Comparison of ENCODE assay signal across 9 mouse cellular contexts in the genomic region with DNA sequence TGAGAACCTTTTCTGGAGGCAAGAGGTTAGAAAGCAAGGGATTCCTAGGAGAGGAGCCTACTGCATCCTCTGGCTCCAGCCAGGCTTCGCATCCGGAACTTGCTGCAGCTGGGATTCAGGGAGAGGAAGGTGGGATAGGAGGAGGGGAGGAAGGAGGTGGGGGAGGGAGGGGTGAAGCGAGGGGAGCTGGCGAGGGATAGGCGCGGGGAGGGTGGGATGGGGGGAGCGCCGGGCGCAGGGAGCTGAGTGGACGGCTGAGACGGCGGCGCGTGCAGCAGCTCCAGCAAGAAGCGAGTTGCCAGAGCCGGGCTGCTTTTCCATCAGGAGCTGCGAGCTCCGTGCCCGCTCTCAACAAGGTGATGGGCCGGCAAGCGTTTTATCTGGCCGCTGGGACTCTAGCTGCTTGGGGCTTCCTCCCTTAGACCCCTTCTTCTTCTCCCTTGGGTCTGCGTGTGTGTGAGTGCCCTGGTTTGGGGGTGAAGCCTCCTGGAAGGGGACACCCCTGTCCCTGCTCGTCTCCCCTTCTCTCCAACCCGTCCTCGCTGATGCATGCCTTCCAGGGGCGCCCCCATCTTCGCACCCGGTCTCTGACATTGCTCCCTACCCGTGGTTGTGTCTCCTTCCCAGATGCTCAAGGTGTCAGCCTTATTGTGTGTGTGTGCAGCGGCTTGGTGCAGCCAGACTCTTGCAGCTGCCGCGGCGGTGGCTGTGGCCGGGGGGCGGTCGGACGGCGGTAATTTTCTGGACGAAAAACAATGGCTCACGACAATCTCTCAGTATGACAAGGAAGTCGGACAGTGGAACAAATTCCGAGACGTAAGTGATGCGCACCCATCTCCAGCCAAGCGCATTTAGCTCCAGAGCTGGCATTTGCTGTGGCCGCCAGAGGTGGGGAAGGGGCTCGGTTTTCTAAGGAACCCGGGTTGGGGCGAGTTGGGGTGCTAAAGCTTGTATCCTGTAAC. TPM values are rescaled to one million over a fixed set of nuclear protein-coding genes. Genes with fewer than 3 reads are reported as not detected.
DNase-seq lines count a peak whose midpoint lies in the region; ATAC-seq lines count a peak whose summit lies in the region.
"Had no signal": no experiment of that assay in that cellular context is flagged by ENCODE, and none has a peak within 500 bp of the region (broad histone marks: within the 10 kb centered on the region; RNA-seq: fewer than 3 reads in every experiment).

No protein-coding gene starts in this region.

- H3K27me3 ChIP-seq in embryonic facial prominence, embryonic 15.5 days, result 0 out of 2 replicates have a peak, but pooled peaks cover 3% of the 10 kb centered on the region
- no peaks in the 10 kb centered on the region for H3K27me3 ChIP-seq in intestine, embryonic 16.5 days (replicated peaks; ENCODE audit: control insufficient read depth, insufficient read depth, low read length)
- H3K27me3 ChIP-seq in liver, embryonic 11.5 days (replicated peaks; ENCODE audit: control insufficient read depth, insufficient read depth, low read length), result peaks cover 11% of the 10 kb centered on the region

- WGBS in embryonic facial prominence, embryonic 15.5 days, result under 1% methylated on average over 50 of the region's 50 CpGs
- under 1% methylated on average over 50 of the region's 50 CpGs for WGBS in intestine, embryonic 16.5 days
- 3% methylated on average over 49 of the region's 50 CpGs for WGBS in liver, embryonic 11.5 days

- peak; percentile 67; the same call in 1 of the 2 replicates for ATAC-seq in embryonic facial prominence, embryonic 15.5 days (ENCODE audit: insufficient number of reproducible peaks, low FRiP score, low TSS enrichment, low read depth)
- peak; percentile 86 for ATAC-seq in intestine, embryonic 16.5 days
- ATAC-seq in liver, embryonic 11.5 days (replicated peaks; ENCODE audit: low FRiP score), result peak; percentile 31

- no peak overlapping the region for H3K9ac ChIP-seq in embryonic facial prominence, embryonic 15.5 days
- H3K9ac ChIP-seq in intestine, embryonic 16.5 days (ENCODE audit: low read depth, low read length), result peak overlapping the region; percentile 63
- no peak overlapping the region for H3K9ac ChIP-seq in liver, embryonic 11.5 days (ENCODE audit: low read depth, low read length)

- H3K4me1 ChIP-seq in embryonic facial prominence, embryonic 15.5 days, result peaks cover 10% of the 10 kb centered on the region; the same call in 1 of the 2 replicates
- peaks cover 7% of the 10 kb centered on the region for H3K4me1 ChIP-seq in intestine, embryonic 16.5 days (ENCODE audit: control insufficient read depth, insufficient read depth, low read length)
- H3K4me1 ChIP-seq in liver, embryonic 11.5 days (replicated peaks; ENCODE audit: control insufficient read depth, insufficient read depth, low read length), result no peaks in the 10 kb centered on the region

- peak; percentile 6 for DNase-seq in cerebellum, adult 11-12 months
- no peak for DNase-seq in cerebellum, adult 9-10 months
- peak; percentile 1 for DNase-seq in 3134 (ENCODE audit: extremely low read depth, insufficient read length, low spot score)
- peak; percentile 36 for DNase-seq in liver, embryonic 11.5 days (ENCODE audit: low spot score)
- DNase-seq in right cerebral cortex, postnatal 14 days, result peak; percentile 63
- no peak for DNase-seq in spleen, postnatal 10 days (ENCODE audit: low spot score in 2 of 2)

- H3K4me2 ChIP-seq in embryonic facial prominence, embryonic 15.5 days (replicated peaks), result peak overlapping the region; percentile 94
- peak overlapping the region; percentile 95 for H3K4me2 ChIP-seq in intestine, embryonic 16.5 days (ENCODE audit: low read depth, low read length)
- H3K4me2 ChIP-seq in liver, embryonic 11.5 days, result peak overlapping the region; percentile 74

- no peak overlapping the region for H3K27ac ChIP-seq in embryonic facial prominence, embryonic 15.5 days (replicated peaks)
- H3K27ac ChIP-seq in intestine, embryonic 16.5 days (ENCODE audit: low read length), result no peak overlapping the region
- no peak overlapping the region for H3K27ac ChIP-seq in liver, embryonic 11.5 days (ENCODE audit: low read depth, low read length)

- H3K4me3 ChIP-seq in embryonic facial prominence, embryonic 15.5 days (replicated peaks), result peak overlapping the region; percentile 49
- peak overlapping the region; percentile 54 for H3K4me3 ChIP-seq in intestine, embryonic 16.5 days (ENCODE audit: low read length)
- peak overlapping the region; percentile 44 for H3K4me3 ChIP-seq in liver, embryonic 11.5 days (ENCODE audit: low read depth, low read length)
- H3K4me3 ChIP-seq: erythroblast, embryonic 14.5 days had no signal

- no peaks in the 10 kb centered on the region for H3K9me3 ChIP-seq in embryonic facial prominence, embryonic 15.5 days (replicated peaks)
- H3K9me3 ChIP-seq in intestine, embryonic 16.5 days (ENCODE audit: control insufficient read depth, low read length), result no peaks in the 10 kb centered on the region
- no peaks in the 10 kb centered on the region for H3K9me3 ChIP-seq in liver, embryonic 11.5 days (ENCODE audit: control insufficient read depth, low read length)

- H3K36me3 ChIP-seq in embryonic facial prominence, embryonic 15.5 days, result no peaks in the 10 kb centered on the region
- no peaks in the 10 kb centered on the region for H3K36me3 ChIP-seq in intestine, embryonic 16.5 days (ENCODE audit: control insufficient read depth, insufficient read depth, low read length)
- H3K36me3 ChIP-seq in liver, embryonic 11.5 days (ENCODE audit: control insufficient read depth, insufficient read depth, low read length), result no peaks in the 10 kb centered on the region

RNA-seq across cellular contexts. Expression of a gene that starts 0.6 kb away (rescaled TPM):
- polyA plus RNA-seq in embryonic facial prominence, embryonic 15.5 days (2015; fragmentation: Nextera tagmentation; extraction: Ambion mirVana), result 7.2 and 9.9 TPM in 2 replicates
- polyA plus RNA-seq in intestine, embryonic 16.5 days (2015; fragmentation: Nextera tagmentation; extraction: Ambion mirVana), result 10.8 and 11.7 TPM in 2 replicates
- polyA plus RNA-seq in liver, embryonic 11.5 days (2014; fragmentation: Nextera tagmentation; extraction: Ambion mirVana), result 1.4 and 1.6 TPM in 2 replicates
- polyA plus RNA-seq: erythroblast, embryonic 14.5 days had no signal

Comparison
In these comparisons a context has a peak if more than half of its experiments do, and no peak if none do; other contexts are left out.
1. DNase-seq: peak in cerebellum, adult 11-12 months (single experiment), 3134 (single experiment), liver, embryonic 11.5 days (single experiment) and right cerebral cortex, postnatal 14 days (single experiment); none in cerebellum, adult 9-10 months (single experiment) and spleen, postnatal 10 days (0 of 2).
2. ATAC-seq: peak in every context shown above with its lines; median percentile 86 in intestine, embryonic 16.5 days; 67 in embryonic facial prominence, embryonic 15.5 days; 31 in liver, embryonic 11.5 days.
3. Peak in every context shown above with its lines, with median percentiles within 50 percentile points of each other: H3K4me2 ChIP-seq and H3K4me3 ChIP-seq.